Mouse (Mus musculus): Measurements from ENCODE around the gene Tpsb2. TPM values are rescaled to one million over a fixed set of nuclear protein-coding genes. Genes with fewer than 3 reads are reported as not detected.

The Tpsb2 gene
- total and polyA plus RNA-seq, 2 experiments from 2014 or later, result 1.0 to 1.8 TPM

DNA sequence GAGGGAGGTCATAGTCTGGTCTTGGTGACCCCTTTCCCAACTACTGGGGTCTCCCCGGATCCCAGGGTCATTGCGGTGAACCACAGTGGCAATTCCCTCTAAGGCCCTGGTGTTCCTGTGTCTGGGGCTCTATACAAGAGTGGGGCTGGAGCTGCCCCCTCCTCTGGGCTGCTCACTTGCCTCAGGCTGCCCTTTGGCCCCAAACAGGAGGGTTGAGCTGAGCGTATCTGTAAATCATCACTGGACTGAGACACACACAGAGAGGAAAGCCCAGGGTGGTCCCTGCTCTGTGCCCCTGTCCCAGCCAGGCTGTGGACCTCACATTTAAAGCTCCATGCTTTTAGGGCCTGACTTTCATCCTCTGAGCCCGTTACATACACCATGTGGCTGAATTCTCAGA lies 27.9 kb upstream of the Tpsb2 start:
- H3K9ac ChIP-seq (replicated peaks; ENCODE audit: low read length, poor library complexity, severe bottlenecking), result no peak overlapping the region
- no peaks in the 10 kb centered on the region for H3K9me3 ChIP-seq (ENCODE audit: low read length)
- H3K27ac ChIP-seq (ENCODE audit: low read depth, low read length), result no peak overlapping the region
- H3K4me3 ChIP-seq (ENCODE audit: low read depth, low read length), result no peak overlapping the region
- TF ChIP-seq CTCF (IDR thresholded peaks at IDR 0.05), result no peak
- H3K4me1 ChIP-seq (ENCODE audit: insufficient read depth, low read length), result no peaks in the 10 kb centered on the region
- WGBS, result 83% methylated on average over 4 of the region's 4 CpGs
- DNase-seq (ENCODE audit: low spot score) (no peak), ATAC-seq (ENCODE audit: low FRiP score) (no peak)
- no peak overlapping the region for H3K4me2 ChIP-seq (ENCODE audit: low read depth, low read length, poor library complexity, severe bottlenecking)
- H3K27me3 ChIP-seq (ENCODE audit: insufficient read depth, low read length), result no peaks in the 10 kb centered on the region
- H3K36me3 ChIP-seq (ENCODE audit: insufficient read depth, low read length), result no peaks in the 10 kb centered on the region

GRCm38 (mm10) chr17:25340003-25340402 lies 26.1 kb upstream of the Tpsb2 start:
- no peak overlapping the region for H3K4me2 ChIP-seq (ENCODE audit: low read depth, low read length, poor library complexity, severe bottlenecking)
- no peak for DNase-seq (ENCODE audit: low spot score)
- no peaks in the 10 kb centered on the region for H3K36me3 ChIP-seq (ENCODE audit: insufficient read depth, low read length)
- H3K27me3 ChIP-seq (ENCODE audit: insufficient read depth, low read length), result no peaks in the 10 kb centered on the region
- no peaks in the 10 kb centered on the region for H3K4me1 ChIP-seq (ENCODE audit: insufficient read depth, low read length)
- no peak for ATAC-seq (ENCODE audit: low FRiP score)
- 89% methylated on average over 6 of the region's 6 CpGs for WGBS
- no peaks in the 10 kb centered on the region for H3K9me3 ChIP-seq (ENCODE audit: low read length)
- no peak overlapping the region for H3K9ac ChIP-seq (replicated peaks; ENCODE audit: low read length, poor library complexity, severe bottlenecking)
- H3K4me3 ChIP-seq (ENCODE audit: low read depth, low read length), result no peak overlapping the region
- no peak overlapping the region for H3K27ac ChIP-seq (ENCODE audit: low read depth, low read length)
- no peak for TF ChIP-seq CTCF (IDR thresholded peaks at IDR 0.05)

- no peak for ATAC-seq (ENCODE audit: low FRiP score)
- H3K9ac ChIP-seq (replicated peaks; ENCODE audit: low read length, poor library complexity, severe bottlenecking), result no peak overlapping the region
Observed at GRCm38 (mm10) chr17:25341490-25341889, 24.6 kb upstream of the Tpsb2 start.

GRCm38 (mm10) chr17:25345462-25345861 lies 20.6 kb upstream of the Tpsb2 start, which contains the start of gene Tpsab1:
Tpsab1 (minus strand) TSS chr17:25345562.
- 91% methylated on average over 4 of the region's 4 CpGs for WGBS
- Histone ChIP-seq H3K36me3 (ENCODE audit: insufficient read depth, low read length) (no peaks in the 10 kb centered on the region), H3K4me1 (ENCODE audit: insufficient read depth, low read length) (no peaks in the 10 kb centered on the region), H3K27me3 (ENCODE audit: insufficient read depth, low read length) (no peaks in the 10 kb centered on the region), H3K27ac (ENCODE audit: low read depth, low read length) (no peak within 1 kb of the TSS), H3K4me2 (ENCODE audit: low read depth, low read length, poor library complexity, severe bottlenecking) (no peak within 1 kb of the TSS), H3K4me3 (ENCODE audit: low read depth, low read length) (no peak within 1 kb of the TSS), H3K9ac (replicated peaks; ENCODE audit: low read length, poor library complexity, severe bottlenecking) (no peak within 1 kb of the TSS), H3K9me3 (ENCODE audit: low read length) (no peaks in the 10 kb centered on the region)
- ATAC-seq (ENCODE audit: low FRiP score) (no peak), DNase-seq (ENCODE audit: low spot score) (no peak)
- TF ChIP-seq CTCF (IDR thresholded peaks at IDR 0.05), result no peak

More at GRCm38 (mm10) chr17:25341490-25341889, 24.6 kb upstream of the Tpsb2 start:
- no peaks in the 10 kb centered on the region for H3K27me3 ChIP-seq (ENCODE audit: insufficient read depth, low read length)
- no peaks in the 10 kb centered on the region for H3K9me3 ChIP-seq (ENCODE audit: low read length)
- WGBS, result 68% methylated on average over 3 of the region's 3 CpGs
- no peaks in the 10 kb centered on the region for H3K4me1 ChIP-seq (ENCODE audit: insufficient read depth, low read length)
- H3K36me3 ChIP-seq (ENCODE audit: insufficient read depth, low read length), result no peaks in the 10 kb centered on the region
- TF ChIP-seq CTCF (IDR thresholded peaks at IDR 0.05), result no peak
- H3K4me2 ChIP-seq (ENCODE audit: low read depth, low read length, poor library complexity, severe bottlenecking), result no peak overlapping the region
- no peak for DNase-seq (ENCODE audit: low spot score)
- no peak overlapping the region for H3K27ac ChIP-seq (ENCODE audit: low read depth, low read length)
- no peak overlapping the region for H3K4me3 ChIP-seq (ENCODE audit: low read depth, low read length)

GRCm38 (mm10) chr17:25361291-25361690 lies 4.8 kb upstream of the Tpsb2 start:
- no peak for DNase-seq (ENCODE audit: low spot score)
- H3K27ac ChIP-seq (ENCODE audit: low read depth, low read length), result no peak overlapping the region
- no peak for ATAC-seq (ENCODE audit: low FRiP score)
- 65% methylated on average over 2 of the region's 2 CpGs for whole genome bisulfite sequencing
- no peaks in the 10 kb centered on the region for H3K9me3 ChIP-seq (ENCODE audit: low read length)
- TF ChIP-seq CTCF (IDR thresholded peaks at IDR 0.05), result no peak
- H3K4me2 ChIP-seq (ENCODE audit: low read depth, low read length, poor library complexity, severe bottlenecking), result no peak overlapping the region
- no peak overlapping the region for H3K9ac ChIP-seq (replicated peaks; ENCODE audit: low read length, poor library complexity, severe bottlenecking)
- H3K36me3 ChIP-seq (ENCODE audit: insufficient read depth, low read length), result no peaks in the 10 kb centered on the region
- H3K4me1 ChIP-seq (ENCODE audit: insufficient read depth, low read length), result no peaks in the 10 kb centered on the region
- no peaks in the 10 kb centered on the region for H3K27me3 ChIP-seq (ENCODE audit: insufficient read depth, low read length)
- H3K4me3 ChIP-seq (ENCODE audit: low read depth, low read length), result no peak overlapping the region

DNA sequence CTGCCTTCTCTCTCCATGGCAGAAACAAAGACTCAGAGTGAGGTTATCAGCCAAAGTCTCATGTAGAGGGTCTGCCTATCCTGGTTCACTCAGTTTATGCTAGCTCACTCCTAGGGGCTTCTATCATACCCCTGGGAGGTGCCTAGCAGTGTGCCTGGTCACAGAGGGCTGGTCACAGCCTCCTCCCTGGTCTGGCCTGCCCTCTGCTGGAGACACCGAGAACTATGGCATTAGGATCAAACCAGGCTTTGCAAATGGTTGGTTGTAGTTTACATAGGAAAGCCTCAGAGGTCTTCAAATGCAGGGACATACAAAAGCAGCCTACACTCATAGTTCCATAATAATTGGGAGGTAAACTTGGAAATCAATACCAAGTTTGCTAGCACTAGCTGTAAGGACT lies 2.4 kb upstream of the Tpsb2 start:
- H3K9ac ChIP-seq (replicated peaks; ENCODE audit: low read length, poor library complexity, severe bottlenecking), result no peak overlapping the region
- no peaks in the 10 kb centered on the region for H3K9me3 ChIP-seq (ENCODE audit: low read length)
- H3K27ac ChIP-seq (ENCODE audit: low read depth, low read length), result no peak overlapping the region
- H3K4me2 ChIP-seq (ENCODE audit: low read depth, low read length, poor library complexity, severe bottlenecking), result no peak overlapping the region
- no peaks in the 10 kb centered on the region for H3K4me1 ChIP-seq (ENCODE audit: insufficient read depth, low read length)
- TF ChIP-seq CTCF (IDR thresholded peaks at IDR 0.05), result peak; percentile 73
- H3K27me3 ChIP-seq (ENCODE audit: insufficient read depth, low read length), result no peaks in the 10 kb centered on the region
- H3K36me3 ChIP-seq (ENCODE audit: insufficient read depth, low read length), result no peaks in the 10 kb centered on the region
- peak; percentile 4 for DNase-seq (ENCODE audit: low spot score)
- ATAC-seq (ENCODE audit: low FRiP score), result no peak
- WGBS, result 0% methylated on average over 1 of the region's 1 CpGs
- no peak overlapping the region for H3K4me3 ChIP-seq (ENCODE audit: low read depth, low read length)

All from midbrain, postnatal 0 days (tissue).